Mouse (Mus musculus) olfactory bulb, adult 2 months (tissue): ENCODE measurements around the gene Ncor1.

Experiments used
- CTCF ChIP-seq: fragments of 200-500 bp; IDR thresholded peaks from 2 replicates; pipeline ENCODE4 v1.5.1; 2012; ENCODE audit warnings: low read depth, mild to moderate bottlenecking, low read length, moderate library complexity; ENCODE audit not compliant: insufficient read depth
- POLR2A ChIP-seq: fragments of 200-500 bp; IDR thresholded peaks from 2 replicates; pipeline ENCODE4 v1.6.1; 2012; ENCODE audit warnings: mild to moderate bottlenecking, low read depth, low read length, moderate library complexity; ENCODE audit not compliant: insufficient read depth

DNA sequence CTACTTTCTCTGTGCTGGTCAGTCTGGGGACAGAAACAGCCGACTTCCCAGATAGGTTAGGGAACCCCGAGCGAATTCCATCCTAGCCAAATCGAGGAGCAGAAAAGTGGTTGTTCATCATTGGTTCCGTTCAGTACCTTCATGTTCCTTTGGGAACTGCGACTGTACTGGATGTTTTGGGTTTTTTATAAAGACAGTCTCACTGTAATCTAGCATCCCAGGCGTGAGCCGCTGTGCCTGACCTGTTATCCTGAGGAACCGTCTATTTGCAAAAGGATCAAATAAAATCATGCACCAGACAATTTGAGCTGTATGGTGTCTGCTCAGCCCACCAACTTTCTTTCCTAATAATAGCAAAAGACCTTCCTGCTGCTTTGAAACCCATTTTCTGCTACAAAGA lies 439 bp upstream of the Ncor1 start:
- TF ChIP-seq CTCF (no peak), POLR2A (no peak)
